Mouse (Mus musculus) neural tube, embryonic 11.5 days (tissue): ENCODE data around the gene Adrb1. TPM values are rescaled to one million over a fixed set of nuclear protein-coding genes. Genes with fewer than 3 reads are reported as not detected.
"Not testable (repeated sequence)": the region's sequence is repeated elsewhere in the genome, so short reads cannot be mapped to it uniquely, and the experiment has no call there.

Experiments used
- ATAC-seq: fragments of 200-750 bp; cut with Nextera tagmentation; 2 replicates; pipeline ENCODE4 v1.8.0; 2017; ENCODE audit warnings: moderate number of reproducible peaks, mild to moderate bottlenecking, moderate TSS enrichment, moderate library complexity; ENCODE audit not compliant: insufficient read depth, low FRiP score, low TSS enrichment
- DNase-seq: peaks from one replicate; pipeline ENCODE4 v3.0.0-alpha.2; 2015; ENCODE audit warnings: low spot score
- H3K27ac ChIP-seq: fragments of 300-500 bp; sonication (generic); 2 replicates; pipeline ENCODE4 v1.5.1; 2014; ENCODE audit warnings: low read depth, mild to moderate bottlenecking, low read length
- H3K27me3 ChIP-seq: fragments of 300-500 bp; sonication (generic); 2 replicates; pipeline ENCODE4 v1.6.1; 2014; ENCODE audit warnings: mild to moderate bottlenecking, low read length, mixed read lengths; ENCODE audit not compliant: control insufficient read depth, insufficient read depth
- H3K36me3 ChIP-seq: fragments of 300-500 bp; sonication (generic); 2 replicates; pipeline ENCODE4 v1.6.1; 2014; ENCODE audit warnings: mild to moderate bottlenecking, low read length, moderate library complexity, mixed read lengths; ENCODE audit not compliant: control insufficient read depth, insufficient read depth
- H3K4me1 ChIP-seq: fragments of 300-500 bp; sonication (generic); 2 replicates; pipeline ENCODE4 v1.6.1; 2014; ENCODE audit warnings: low read length, mixed read lengths; ENCODE audit not compliant: control insufficient read depth, insufficient read depth
- H3K4me2 ChIP-seq: fragments of 300-500 bp; sonication (generic); 2 replicates; pipeline ENCODE4 v1.6.1; 2014; ENCODE audit warnings: low read depth, mild to moderate bottlenecking, moderate library complexity
- H3K4me3 ChIP-seq: fragments of 300-500 bp; sonication (generic); 2 replicates; pipeline ENCODE4 v1.5.1; 2014; ENCODE audit warnings: low read depth, low read length
- H3K9ac ChIP-seq: fragments of 300-500 bp; sonication (generic); 2 replicates; pipeline ENCODE4 v1.6.1; 2014; ENCODE audit warnings: mild to moderate bottlenecking, low read length
- H3K9me3 ChIP-seq: fragments of 300-500 bp; sonication (generic); 2 replicates; pipeline ENCODE4 v1.6.1; 2016; ENCODE audit warnings: low read length; ENCODE audit not compliant: control insufficient read depth
- WGBS: fragments of 180-500 bp; shearing (Covaris S2); extraction: QIAGEN DNeasy Blood & Tissue Kit; methylation state at CpG from one replicate; pipeline ENCODE4 v1.1.7; 2014; 5-methylcytosine and 5-hydroxymethylcytosine counted together
- polyA plus RNA-seq: library from polyadenylated mRNA; unstranded; fragments of >200 nt; fragmentation: Nextera tagmentation; extraction: Ambion mirVana; gene quantifications from 2 replicates; pipeline ENCODE4 v1.2.1, GENCODE M21; 2014

Adrb1 gene
- polyA plus RNA-seq, 1 experiment from 2014 or later = 0.20 TPM

DNA sequence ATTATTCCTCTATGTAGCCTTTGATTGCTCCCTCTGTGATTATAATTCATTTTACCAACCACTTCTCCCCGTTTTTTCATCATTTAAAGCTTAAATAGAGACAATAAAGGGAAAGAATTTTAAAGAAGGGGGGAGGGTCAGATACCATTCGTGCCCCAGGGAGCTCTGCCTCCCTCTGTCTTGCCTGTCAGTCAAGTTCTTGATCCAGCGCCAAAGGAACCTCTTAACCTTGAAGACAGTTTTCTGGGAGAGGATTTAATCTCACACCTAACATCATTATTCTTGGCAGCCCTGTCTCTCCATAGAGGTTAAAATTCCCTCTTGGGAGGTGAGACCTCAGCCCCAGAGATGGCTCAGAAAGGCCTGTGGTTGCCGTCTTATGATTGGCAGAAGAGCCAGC is 28.7 kb downstream of the Adrb1 start:
- no peaks in the 10 kb centered on the region for H3K27me3 ChIP-seq
- H3K36me3 ChIP-seq = no peaks in the 10 kb centered on the region
- no peaks in the 10 kb centered on the region for H3K4me1 ChIP-seq
- H3K4me2 ChIP-seq = no peak overlapping the region
- no peak overlapping the region for H3K27ac ChIP-seq
- no peaks in the 10 kb centered on the region for H3K9me3 ChIP-seq
- no peak overlapping the region for H3K4me3 ChIP-seq
- DNase-seq = no peak
- 53% methylated on average over 4 of the region's 4 CpGs for WGBS
- H3K9ac ChIP-seq = no peak overlapping the region
- no peak for ATAC-seq

DNA sequence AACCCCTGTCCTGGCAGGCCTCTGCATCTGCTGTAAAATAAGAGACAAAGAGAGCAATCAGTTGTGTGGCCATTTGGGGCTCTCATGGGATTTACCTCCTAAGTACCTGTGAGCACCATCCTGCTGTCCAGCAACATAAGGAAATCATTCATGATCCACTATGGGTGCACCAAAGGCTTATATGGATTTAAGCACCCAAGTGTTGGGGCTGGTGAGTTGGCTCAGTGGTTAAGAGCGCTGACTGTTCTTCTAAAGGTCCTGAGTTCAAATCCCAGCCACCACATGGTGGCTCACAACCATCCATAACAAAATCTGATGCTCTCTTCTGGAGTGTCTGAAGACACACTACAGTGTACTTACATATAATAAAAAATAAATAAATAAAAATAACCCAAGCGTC is 32.5 kb downstream of the Adrb1 start:
- H3K4me1 ChIP-seq, DNase-seq, H3K27me3 ChIP-seq, H3K27ac ChIP-seq, ATAC-seq, H3K4me2 ChIP-seq, H3K4me3 ChIP-seq, H3K9me3 ChIP-seq, H3K9ac ChIP-seq, H3K36me3 ChIP-seq: not testable (repeated sequence)
- WGBS = 98% methylated on average over 2 of the region's 2 CpGs

DNA sequence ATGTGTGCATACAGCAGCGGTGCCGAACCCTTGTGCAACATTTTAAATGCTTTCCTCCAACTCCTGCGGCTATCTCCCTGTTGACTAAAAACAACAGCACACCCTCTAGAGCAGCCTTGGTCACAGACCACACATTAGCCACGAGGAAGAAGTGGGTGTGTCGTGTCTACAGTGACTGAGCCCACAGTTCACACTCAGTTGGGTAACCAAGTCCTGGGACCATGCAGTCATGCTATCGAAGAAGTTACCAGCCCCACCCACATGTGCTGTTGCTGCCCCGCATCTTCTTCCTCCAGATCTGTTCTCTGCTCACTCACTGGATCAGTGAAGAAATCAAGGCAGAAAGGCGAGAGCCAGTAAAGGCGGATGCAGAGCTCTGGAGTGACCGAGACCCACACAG is 34.4 kb downstream of the Adrb1 start:
- WGBS = 88% methylated on average over 10 of the region's 10 CpGs
- Histone ChIP-seq H3K27ac (no peak overlapping the region), H3K27me3 (no peaks in the 10 kb centered on the region), H3K4me3 (no peak overlapping the region), H3K9ac (no peak overlapping the region), H3K36me3 (no peaks in the 10 kb centered on the region), H3K4me1 (no peaks in the 10 kb centered on the region), H3K4me2 (no peak overlapping the region), H3K9me3 (no peaks in the 10 kb centered on the region)
- DNase-seq (no peak), ATAC-seq (no peak)

DNA sequence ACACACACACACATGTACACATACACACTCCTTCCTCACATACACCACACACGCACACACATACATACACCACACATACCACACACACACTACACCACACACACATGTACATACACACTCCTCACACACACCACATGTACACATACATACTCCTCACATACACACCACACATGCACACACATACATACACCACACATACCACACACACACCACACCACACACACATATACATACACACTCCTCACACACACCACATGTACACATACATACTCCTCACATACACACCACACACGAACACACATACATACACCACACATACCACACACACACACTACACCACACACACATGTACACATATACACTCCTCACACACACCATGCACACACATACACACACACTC is 36.3 kb downstream of the Adrb1 start:
- Histone ChIP-seq H3K9ac (no peak overlapping the region), H3K36me3 (no peaks in the 10 kb centered on the region), H3K4me3 (no peak overlapping the region), H3K9me3 (no peaks in the 10 kb centered on the region), H3K4me2 (no peak overlapping the region), H3K27ac (no peak overlapping the region), H3K27me3 (no peaks in the 10 kb centered on the region), H3K4me1 (no peaks in the 10 kb centered on the region)
- ATAC-seq (no peak), DNase-seq (no peak)
- whole genome bisulfite sequencing = 88% methylated on average over 2 of the region's 2 CpGs

DNA sequence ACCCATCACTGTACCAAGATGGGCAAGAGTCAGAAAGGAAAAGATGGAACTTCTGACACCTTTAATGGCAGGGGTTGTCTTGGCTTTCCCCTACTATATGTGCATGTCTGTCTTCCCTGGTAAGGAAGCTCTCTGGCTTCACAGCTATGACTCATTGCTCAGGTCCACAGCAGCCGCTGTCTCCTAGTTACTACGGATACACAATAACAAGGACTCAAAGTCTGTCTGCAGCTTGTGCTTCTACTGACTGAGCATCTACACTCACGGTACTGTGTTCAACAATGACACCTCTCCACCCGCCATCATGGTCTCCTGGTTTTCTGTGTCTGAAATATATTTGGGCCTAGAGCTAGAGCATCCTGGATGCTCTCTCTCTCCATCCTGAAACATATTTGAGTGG is 37.7 kb downstream of the Adrb1 start:
- H3K36me3 ChIP-seq = no peaks in the 10 kb centered on the region
- H3K9ac ChIP-seq = no peak overlapping the region
- no peaks in the 10 kb centered on the region for H3K4me1 ChIP-seq
- no peak overlapping the region for H3K4me2 ChIP-seq
- DNase-seq (no peak), ATAC-seq (no peak)
- H3K27ac ChIP-seq = no peak overlapping the region
- H3K4me3 ChIP-seq = no peak overlapping the region
- H3K9me3 ChIP-seq = no peaks in the 10 kb centered on the region
- WGBS = 94% methylated on average over 4 of the region's 4 CpGs
- no peaks in the 10 kb centered on the region for H3K27me3 ChIP-seq

DNA sequence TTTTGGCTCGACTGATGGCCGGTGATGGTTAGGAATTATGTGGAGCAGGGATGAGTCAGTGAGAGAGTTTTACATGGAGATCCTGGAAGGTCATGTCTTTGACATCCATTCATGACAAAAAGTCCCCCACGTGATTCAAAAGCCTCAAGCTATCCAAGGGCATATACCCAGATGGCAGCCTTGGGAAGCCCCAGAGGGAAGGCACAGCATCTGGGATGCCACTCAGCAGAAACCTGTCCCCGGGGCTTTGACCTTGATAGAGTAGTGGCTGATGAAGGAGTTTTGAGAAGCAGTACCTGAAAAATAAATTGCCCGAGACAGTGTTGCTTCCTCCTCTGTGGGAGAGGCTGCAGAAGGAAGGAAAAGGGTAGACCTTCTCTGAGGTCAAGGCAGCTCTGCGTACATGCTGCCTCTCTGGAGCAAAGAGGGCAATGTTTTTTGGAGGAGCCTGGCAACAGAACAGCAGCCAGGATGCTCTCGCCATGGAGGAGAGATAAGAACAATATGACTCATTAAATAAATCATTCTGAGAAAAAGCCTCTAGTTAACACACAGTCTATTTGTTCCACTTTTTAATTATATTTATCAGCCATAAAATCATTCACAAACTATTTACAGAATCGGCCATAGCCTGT is 38.4 kb downstream of the Adrb1 start:
- H3K9me3 ChIP-seq = no peaks in the 10 kb centered on the region
- no peak overlapping the region for H3K4me3 ChIP-seq
- no peak overlapping the region for H3K9ac ChIP-seq
- H3K27me3 ChIP-seq = no peaks in the 10 kb centered on the region
- no peaks in the 10 kb centered on the region for H3K36me3 ChIP-seq
- ATAC-seq (no peak), DNase-seq (no peak)
- 90% methylated on average over 8 of the region's 8 CpGs for WGBS
- no peaks in the 10 kb centered on the region for H3K4me1 ChIP-seq
- H3K4me2 ChIP-seq = no peak overlapping the region
- no peak overlapping the region for H3K27ac ChIP-seq

DNA sequence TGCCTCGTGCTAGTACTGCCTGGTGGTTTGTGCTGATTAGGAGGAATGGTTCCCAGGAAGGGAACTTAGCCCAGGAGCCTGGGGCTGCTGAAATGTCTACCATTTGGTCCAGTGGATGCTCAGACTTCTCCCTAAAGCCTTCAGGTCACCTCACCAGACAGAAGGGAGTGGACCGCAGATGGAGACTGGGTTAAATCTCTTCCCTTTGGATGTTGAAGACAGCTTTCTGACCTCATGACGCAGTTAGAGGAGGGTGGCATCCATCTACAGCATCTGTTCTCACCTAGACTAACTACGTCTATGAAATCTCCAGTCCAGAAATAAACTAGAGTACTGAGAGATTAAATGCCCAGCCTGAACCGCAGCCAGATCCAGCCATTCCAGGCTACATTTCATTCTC is 39.1 kb downstream of the Adrb1 start:
- Histone ChIP-seq H3K4me2 (no peak overlapping the region), H3K9me3 (no peaks in the 10 kb centered on the region), H3K4me3 (no peak overlapping the region), H3K36me3 (no peaks in the 10 kb centered on the region), H3K27me3 (no peaks in the 10 kb centered on the region), H3K4me1 (no peaks in the 10 kb centered on the region), H3K27ac (no peak overlapping the region), H3K9ac (no peak overlapping the region)
- DNase-seq (no peak), ATAC-seq (no peak)
- 86% methylated on average over 5 of the region's 5 CpGs for WGBS

DNA sequence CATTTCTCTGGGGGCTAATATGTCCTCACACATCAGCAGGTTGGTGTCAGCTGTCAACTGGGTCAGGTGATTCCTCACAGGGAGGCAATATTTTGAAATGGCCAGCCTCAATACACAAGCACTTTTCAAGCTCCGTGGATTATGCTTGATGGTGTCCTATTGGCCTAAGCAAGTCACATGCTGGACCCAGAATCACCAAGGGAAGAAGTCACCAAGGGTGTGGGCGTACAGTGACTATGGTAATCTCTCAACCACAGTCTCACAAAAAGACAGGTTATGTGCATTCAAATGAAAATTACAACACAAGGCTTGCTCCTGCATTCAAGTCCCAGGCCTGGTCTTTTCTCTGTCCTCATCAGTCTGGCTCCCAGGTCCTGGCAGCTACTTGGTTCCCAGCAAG is 39.7 kb downstream of the Adrb1 start:
- no peaks in the 10 kb centered on the region for H3K9me3 ChIP-seq
- no peak for ATAC-seq
- no peak overlapping the region for H3K9ac ChIP-seq
- H3K36me3 ChIP-seq = no peaks in the 10 kb centered on the region
- no peak for DNase-seq
- H3K27ac ChIP-seq = no peak overlapping the region
- no peak overlapping the region for H3K4me2 ChIP-seq
- H3K4me3 ChIP-seq = no peak overlapping the region
- no peaks in the 10 kb centered on the region for H3K27me3 ChIP-seq
- 84% methylated on average over 2 of the region's 2 CpGs for WGBS
- H3K4me1 ChIP-seq = no peaks in the 10 kb centered on the region

DNA sequence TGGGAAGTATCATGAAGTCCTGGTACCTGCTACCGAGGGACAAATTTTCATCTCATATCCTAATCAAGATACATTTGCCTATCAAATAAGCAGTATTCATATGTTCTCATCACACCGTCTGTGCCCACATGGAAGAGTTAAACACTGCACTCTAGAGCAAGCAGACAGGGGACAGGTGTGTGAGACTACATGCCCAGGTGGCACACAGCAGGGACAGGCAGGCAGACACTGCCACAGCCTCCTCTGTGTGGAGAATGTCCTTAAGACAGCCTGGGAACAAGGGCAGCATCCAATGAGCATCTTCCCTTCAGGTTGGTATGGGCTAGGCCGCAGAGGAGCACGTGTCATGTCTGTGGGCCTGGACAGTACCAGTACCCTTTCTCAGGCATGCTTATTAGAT is 40.7 kb downstream of the Adrb1 start:
- no peaks in the 10 kb centered on the region for H3K36me3 ChIP-seq
- DNase-seq (no peak), ATAC-seq (no peak)
- H3K9me3 ChIP-seq = no peaks in the 10 kb centered on the region
- H3K27me3 ChIP-seq = no peaks in the 10 kb centered on the region
- 98% methylated on average over 4 of the region's 4 CpGs for WGBS
- H3K4me2 ChIP-seq = no peak overlapping the region
- no peak overlapping the region for H3K27ac ChIP-seq
- H3K4me1 ChIP-seq = no peaks in the 10 kb centered on the region
- H3K4me3 ChIP-seq = no peak overlapping the region
- H3K9ac ChIP-seq = no peak overlapping the region
